Mouse (Mus musculus) neural tube, embryonic 10.5 days (tissue): ENCODE data around the gene Psmb4.
"Not testable (repeated sequence)": the region's sequence is repeated elsewhere in the genome, so short reads cannot be mapped to it uniquely, and the experiment has no call there.

ENCODE experiments used
- DNase-seq: peaks from one replicate; pipeline ENCODE4 v3.0.0-alpha.2; 2017; ENCODE audit warnings: low spot score; ENCODE audit errors: extremely low spot score

Gene Psmb4

DNA sequence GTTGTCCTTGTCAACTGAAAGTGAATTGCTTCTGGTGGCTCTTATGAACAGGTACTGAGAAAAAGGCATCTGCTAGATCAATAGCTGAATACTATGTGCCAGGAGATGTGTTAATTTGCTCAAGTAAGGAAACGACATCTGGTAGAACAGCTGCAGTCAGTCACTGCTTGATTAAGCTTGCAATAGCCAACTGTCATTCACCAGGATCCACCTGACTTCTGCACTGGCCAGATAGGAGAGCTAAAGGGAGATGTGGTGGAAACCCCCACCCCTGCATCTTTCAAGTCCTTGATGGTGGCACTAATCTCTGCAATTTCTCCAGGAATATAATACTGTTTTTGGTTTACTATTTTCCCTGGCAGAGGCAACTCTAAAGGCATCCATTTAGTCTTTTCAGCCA is 19.7 kb upstream of the Psmb4 start:
- DNase-seq: no peak

DNA sequence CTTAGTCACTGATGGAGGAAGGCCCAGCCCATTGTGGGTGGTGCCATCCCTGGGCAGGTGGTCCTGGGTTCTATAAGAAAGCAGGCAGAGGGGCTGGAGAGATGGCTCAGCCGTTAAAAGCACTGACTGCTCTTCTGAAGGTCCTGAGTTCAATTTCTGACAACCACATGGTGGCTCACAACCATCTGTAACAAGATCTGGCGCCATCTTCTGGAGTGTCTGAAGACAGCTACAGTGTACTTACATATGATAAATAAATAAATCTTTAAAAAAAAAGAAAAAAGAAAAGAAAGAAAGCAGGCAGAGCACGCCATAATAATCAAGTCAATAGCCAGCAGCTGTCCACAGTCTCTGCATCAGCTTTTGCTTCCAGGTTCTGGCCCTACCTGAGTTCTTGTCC is 18.0 kb upstream of the Psmb4 start:
- DNase-seq: not testable (repeated sequence)

DNA sequence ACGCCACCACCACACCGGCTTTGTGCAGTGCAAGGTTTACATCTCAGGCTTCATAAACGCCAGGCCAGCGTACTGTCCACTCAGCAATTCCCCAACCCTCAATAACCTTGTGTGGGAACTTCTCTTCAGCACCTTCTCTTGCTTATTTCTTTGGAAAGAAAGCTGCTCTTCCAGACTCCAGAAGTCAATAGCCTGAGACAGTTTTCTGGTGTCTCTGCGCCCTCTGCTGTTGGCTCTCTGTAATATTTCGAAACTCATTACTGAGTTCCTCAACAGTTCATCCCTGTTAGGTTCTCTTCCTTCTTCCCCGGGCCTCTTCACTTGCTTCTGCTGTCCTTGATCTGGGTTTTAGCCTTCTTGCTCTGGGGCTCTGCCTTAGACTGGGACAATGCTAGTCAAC is 16.0 kb upstream of the Psmb4 start:
- peak; percentile 57 for DNase-seq

DNA sequence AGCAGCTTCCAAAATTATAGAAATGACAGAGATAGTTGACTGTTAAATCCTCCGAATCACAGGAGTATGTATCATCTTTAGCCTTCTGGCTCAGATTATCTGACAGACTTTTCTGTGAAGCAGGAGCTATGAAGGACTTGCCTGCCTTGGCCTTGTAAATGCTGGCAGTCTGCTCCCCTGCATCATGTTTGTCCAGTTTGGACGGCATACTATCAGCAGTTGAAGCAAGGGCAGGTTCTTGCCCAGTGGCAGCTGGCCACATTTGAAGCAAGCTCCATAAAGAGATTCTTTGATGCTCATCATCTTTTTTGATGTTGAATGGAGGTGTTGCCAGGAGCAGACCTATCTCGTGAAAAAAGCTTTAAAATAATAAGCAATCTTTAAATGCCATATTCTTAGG is 7.3 kb upstream of the Psmb4 start:
- no peak for DNase-seq

DNA sequence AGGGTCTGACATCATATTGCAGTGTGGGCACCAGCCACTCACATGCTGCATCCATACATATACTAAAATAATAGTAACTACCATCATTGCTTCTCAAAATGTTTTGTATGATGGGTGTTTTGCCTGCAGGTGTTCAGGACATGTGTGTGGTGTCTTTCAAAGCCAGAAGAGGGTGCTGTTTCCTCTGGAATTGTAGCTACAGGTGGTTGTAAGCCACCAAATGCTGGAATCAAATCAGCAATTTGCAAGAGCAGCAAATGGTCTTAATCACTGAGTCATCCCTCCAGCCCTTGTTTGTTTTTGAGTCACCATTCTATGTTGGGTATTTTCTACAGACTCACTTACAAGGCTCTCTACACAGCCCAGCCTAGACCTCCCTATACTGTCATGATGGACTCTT is 1.8 kb upstream of the Psmb4 start:
- DNase-seq: no peak

DNA sequence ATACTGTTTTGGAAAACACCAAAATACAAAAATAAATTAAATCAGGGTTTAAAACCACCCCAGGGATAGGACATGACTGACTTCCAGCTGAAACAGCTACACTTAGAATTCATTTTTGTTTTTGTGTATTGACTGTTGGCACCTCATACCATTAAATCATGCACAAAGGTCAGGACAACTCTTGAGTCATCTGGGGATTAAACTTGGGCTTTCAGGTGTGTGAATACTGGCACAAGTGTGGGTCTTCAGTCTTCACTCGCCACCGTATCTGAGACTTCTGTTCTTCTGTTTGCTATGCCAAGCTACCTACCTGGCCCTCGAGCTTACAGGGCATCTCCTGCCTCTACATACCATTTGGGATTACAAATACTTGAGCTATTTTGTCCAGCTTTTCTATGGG is 4.2 kb downstream of the Psmb4 start:
- DNase-seq: no peak

DNA sequence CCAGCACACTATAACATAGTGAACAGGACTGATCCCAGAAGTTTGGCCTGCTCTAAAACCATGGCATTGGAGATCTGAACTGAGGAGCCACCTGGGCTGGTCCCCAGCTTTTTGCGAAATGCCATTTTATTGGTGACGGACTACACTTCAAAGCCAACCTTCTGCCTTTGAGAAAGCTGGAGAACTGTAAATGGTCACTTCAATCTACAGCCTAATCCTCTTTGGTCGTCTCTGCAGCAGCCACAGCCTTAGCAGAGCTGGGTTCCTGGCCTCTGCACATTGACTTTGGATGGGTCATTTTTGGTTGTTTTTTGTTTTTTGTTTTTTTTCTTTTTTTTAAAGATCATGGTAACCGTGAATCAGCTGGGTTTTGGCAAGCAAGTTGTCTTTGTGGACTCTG is 4.9 kb downstream of the Psmb4 start:
- no peak for DNase-seq

DNA sequence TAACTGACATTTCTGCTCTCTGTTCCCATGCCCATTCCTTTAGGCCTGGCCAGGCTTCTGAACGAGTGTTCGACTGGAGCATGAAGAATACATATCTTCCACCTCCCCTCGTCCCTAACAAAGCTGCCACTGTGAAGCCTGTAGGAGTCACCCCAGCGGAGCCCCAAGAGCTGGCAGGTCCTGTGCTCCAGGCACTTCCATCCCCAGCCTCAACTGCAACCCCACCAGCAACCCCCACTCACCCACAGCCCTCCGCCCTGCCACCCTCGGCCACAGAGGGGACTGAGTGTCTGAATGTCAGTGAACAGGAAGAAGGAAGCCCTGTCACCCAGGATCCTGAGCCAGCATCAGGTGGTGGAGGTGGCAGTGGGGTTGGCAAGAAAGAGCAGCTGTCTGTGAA is 8.1 kb downstream of the Psmb4 start:
- DNase-seq: no peak

DNA sequence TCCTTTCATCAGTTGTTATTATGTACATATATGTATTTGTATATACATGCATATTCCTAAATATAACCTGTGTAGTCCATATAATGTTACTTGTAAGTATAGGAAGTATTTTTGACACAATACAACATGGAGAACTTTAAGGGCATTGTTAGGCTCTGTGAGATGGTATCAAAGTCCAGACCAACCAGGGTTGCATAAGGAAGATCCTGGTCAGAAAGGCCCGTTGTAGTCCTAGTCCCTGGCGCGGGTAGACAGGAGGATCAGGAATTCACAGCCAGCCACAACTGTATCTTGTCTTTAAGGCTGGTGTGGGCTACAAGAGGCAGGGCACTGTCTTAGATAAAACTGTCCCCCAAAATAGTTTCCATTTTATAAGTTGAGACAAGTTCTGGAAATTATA is 17.8 kb downstream of the Psmb4 start:
- DNase-seq: no peak

DNA sequence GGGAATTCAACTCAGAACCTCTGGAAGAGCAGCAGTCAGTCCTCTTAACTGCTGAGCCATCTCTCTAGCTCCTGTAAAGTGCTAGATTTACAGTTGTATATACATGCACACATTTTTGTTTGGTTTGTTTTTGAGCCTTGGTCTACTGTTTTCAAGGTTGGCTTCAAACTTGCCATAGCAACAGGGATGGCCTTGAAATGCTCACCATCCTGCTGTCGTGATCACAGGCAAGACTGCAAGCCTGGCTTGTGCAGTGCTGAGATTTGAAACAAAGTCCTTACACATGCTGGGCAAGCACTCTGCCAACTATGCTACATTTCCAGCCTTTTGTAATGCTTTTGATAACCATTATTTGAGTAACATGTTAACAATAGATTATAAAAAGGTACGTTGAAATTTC is 27.3 kb downstream of the Psmb4 start:
- no peak for DNase-seq

DNA sequence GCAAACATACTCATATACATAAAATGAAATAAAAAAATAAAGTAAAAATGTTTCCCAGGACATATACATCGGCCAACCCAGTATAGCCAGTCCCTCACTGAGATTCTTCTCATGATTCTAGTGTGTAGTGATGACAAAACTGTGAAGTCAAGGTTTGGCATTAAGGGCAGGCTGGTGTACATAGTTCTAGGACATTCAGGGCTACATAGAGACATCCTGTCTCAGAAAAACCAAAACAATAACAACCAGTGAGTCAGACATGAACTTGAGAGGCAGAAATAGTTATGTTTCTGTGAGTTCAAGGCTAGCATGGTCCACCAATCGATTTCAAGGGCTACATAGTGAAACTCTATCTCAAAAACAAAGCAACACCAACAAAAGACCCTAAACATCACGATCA is 34.5 kb downstream of the Psmb4 start:
- no peak for DNase-seq

DNA sequence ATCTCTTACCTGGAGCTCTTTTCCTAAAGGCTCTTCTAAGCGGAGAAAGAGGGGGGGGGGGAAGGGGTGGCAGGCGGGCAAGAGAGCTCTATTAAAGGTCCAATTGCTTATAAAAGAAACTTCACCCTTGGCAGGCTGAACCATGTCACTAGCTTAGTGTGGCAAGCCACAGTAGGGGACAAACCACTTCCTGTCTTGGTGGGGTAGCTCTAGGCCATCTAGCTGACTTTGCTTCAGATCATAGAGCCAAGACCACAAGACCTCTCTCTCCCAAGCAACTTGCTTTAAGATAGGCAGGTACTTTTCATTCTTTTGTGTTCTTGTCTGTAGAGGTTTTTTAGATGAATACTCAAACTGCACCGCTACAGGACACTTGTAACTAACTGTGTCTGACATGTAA is 35.0 kb downstream of the Psmb4 start:
- DNase-seq: no peak

DNA sequence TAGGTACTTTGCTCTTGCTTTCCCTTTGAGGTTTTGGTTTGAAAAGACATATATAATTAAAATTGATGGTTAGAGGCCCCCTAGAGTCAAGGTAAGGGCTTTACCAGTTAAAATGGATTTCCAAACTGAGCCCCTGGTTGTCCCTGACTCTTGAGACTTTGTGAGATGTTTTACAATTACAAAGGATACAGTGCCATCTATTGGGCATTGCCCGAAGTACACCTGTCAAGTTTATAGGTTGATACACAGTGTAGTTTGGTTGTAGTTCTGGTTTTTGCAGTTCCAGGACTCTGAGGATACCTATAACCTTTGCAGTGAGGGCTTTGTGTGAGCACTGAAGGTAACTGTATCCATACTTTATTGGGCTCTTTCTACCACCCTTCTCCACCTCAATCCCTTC is 37.4 kb downstream of the Psmb4 start:
- DNase-seq: peak; percentile 41

DNA sequence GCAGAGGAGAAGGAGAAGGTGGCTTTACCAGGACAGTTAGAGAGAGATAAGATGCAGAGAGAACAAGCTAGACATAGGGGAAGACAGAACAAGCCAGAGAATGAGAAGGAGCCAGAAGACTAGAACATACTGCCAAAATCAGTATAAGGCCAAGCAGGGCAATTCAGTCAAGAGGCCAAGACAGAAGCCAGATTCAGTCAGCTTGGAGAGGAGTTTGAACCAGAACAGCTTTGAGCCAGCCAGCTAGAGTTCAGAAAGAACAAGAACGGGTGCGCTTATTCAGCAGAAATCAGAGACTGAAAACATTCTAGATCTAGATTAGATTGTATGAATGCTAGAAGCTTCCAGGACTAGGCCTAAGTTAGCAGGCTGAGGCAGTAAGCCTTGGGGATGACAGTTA is 39.4 kb downstream of the Psmb4 start:
- DNase-seq: no peak

DNA sequence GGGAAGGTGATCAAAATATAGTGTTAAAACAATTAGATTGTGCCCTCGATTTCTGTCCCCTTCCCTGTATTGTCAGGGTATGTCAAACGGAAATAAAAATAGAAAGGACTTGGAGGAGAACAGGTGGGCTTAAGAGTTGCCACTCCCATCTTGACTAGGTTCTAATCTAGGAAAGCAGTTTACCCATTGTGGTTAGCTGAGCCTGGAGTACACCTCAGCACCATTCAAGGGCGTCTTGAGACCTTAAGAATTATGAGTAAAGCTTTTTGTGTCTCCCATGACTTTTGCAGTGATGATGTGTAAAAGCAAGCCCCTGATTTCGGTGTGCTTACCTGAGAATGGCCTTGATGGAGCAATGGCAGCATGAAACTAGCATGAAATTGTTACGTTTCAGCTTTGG is 47.7 kb downstream of the Psmb4 start:
- DNase-seq: no peak

DNA sequence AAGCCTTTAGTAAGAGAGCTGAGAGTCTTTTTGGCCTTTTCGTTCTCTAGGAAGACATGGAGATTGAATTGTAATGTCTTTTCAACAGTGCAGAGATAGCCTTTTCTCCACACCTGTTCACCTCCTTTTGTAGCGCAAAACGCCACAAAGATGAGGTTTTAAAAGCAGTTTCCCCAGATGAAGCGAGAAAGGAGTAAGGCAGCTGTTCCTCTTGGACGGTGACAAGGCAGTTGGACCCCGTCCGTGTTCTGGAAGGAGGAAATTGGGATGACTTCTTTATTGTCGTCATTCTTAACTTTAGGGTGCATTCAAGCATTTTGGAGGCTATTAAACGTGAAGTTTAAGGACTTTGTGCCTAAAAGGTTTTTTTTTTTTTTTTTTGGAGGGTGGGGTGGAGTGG is 48.1 kb downstream of the Psmb4 start:
- no peak for DNase-seq

DNA sequence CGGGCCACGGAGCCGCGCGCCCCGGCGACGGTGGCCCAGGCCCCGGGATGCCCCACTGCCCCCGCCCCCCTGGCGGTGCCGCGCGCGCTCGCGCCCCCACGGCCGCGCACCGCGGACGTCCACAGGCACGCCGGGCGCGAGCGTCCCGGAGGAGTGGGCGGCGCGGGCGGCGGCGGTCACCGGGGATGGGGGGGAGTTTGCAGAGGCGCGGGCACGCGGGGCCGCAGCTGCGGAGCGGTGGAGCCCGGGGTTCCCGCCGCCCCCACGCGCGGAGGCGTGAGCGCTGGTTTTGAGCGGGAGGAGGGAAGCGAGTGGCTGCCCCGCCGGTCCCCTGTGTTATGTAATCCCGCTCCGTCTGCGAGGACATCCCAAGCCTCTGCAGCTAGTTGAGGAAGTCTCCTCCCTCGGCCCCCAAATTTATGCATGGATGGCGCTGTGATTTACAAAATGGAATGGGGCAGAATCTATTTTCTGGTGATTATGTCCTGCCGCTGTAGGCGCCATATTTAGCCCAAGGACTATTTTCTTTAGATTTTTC is 48.7 kb downstream of the Psmb4 start:
- DNase-seq: peak; percentile 80

DNA sequence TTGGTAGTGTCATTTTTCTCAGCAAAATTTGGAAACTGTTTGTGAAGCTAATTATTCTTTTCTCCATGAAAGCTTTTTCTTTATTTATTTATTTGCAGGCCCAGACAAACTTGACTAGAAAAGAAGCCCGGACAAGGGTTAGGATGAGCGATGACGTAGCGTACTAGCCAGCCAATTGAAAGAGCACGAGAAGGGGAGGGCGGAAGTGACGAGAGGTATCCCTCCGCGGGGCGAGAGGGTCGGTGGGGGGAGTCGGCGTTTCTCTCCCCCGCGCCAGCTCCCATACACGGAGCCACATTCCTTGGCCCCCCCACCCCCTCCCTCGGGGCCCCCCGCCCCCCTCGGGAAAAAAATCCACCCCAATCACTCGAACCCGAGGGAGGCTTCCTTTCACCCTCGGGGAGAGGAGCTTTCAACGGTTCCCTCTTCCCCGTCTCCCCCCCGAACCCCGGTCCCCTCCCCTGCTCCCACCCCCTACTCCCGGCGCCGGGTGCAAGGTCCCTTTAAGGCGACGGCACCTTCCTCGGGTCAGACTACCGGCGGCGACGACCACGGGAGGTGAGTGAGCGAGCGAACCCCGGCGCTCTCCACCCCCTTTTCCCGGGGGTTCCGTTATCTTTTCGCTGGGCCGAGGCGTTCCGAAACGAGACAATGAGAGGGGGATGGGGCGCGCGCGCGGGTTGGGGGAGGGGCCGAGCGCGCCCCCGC is 49.4 kb downstream of the Psmb4 start, which contains the start of gene Pogz:
Gene Pogz, plus strand, starts transcription at position 385 of the 708 bp plus-strand sequence.
- DNase-seq: peak; percentile 97

DNA sequence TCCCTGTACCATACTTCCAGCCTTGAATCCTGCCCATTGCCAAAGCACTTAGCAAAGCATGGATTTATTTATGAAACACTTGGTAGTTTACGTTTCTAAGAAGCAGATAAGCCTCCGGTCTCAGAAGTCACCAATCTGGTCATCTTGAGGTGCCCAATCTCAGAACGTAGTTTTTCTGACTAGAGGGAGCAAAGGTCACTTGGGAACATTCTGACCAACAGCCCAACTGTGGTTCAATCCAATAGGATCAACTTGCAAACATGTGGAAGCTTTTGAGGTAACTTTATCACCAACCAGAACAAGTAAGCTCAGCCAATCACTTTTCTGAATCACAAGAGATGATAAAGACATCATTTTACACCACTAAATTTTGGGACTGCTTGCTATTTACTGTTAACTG is 51.4 kb downstream of the Psmb4 start:
- DNase-seq: no peak
